Mouse (Mus musculus) layer of hippocampus, adult 18-20 months (tissue): ENCODE measurements at regions not wholly inside any gene's neighbourhood (a gene's known extent, or its start where the extent isn't known, plus 50 kb on each side); places are given as distances from the start of the nearest gene placed in this dataset.
"Not testable (repeated sequence)": the region's sequence is repeated elsewhere in the genome, so short reads cannot be mapped to it uniquely, and the experiment has no call there.

Source experiments
- DNase-seq, 2 experiments: peaks; one replicate each; pipeline ENCODE4 v3.0.0; 2022; ENCODE audit warnings: low spot score in 2 of 2

- DNase-seq, result no peak
These were observed 56.4 kb downstream of the Rassf10 start for GRCm38 (mm10) chr7:113010150-113010549.

DNA sequence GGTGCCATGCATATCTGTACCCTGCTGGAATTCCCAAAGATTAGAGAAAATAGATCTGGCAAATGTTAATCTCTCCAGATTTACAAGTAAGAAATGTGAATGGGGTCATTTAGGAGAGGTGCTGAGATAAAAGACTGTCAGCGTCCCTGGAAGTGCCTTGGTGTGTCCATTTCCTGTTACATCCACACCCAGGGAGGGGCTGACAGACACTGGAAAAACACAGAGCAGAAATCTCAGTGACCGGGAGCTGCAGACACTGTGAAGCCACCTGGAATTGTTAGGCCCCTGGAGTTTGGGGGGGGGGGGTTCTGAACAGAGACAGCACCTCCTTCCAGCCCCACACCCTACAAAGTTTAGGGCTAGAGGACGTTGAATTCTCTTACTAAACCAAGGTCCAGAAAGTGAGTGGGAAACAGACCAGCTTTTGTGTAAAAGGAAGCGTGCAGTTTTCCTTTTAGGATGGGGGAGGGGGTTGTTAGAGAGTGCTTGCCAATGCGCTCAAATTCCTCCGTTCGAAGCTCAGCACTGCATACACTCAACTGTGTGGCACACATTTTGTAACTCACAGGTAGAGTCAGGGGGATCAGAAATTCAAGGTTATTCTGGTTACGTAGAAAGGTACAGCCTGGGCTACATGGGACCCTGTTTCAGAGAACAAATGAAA lies 63.5 kb downstream of the Rassf10 start:
- no peak for DNase-seq

DNA sequence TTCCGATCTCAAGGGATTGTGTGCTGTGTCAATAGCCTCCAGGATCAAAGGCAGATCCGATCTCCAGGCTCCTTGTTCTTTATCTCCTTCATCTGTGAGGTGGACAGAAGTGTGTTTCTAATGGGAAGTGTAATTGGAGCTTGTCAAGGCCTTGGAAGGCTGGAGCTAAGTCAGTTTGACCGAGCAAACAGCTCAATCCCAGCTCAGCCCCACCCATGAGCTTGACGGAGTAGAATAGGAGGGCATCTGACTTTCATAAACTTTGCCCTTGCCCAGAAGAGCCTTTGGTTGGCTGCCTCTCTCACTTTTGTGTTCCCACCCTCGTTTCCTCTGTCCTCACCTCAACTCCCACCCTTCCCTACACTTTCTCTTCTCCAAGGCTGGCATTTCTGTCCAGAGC lies 67.7 kb downstream of the Rassf10 start:
- no peak for DNase-seq

GRCm38 (mm10) chr7:113022516-113022915 lies 68.8 kb downstream of the Rassf10 start:
- no peak for DNase-seq

- DNase-seq, result no peak
These were observed 72.0 kb downstream of the Rassf10 start for GRCm38 (mm10) chr7:113025758-113026157.

GRCm38 (mm10) chr7:113026290-113027075 lies 72.7 kb downstream of the Rassf10 start:
- DNase-seq, result no peak

- DNase-seq, result no peak
These were observed 73.5 kb downstream of the Rassf10 start for GRCm38 (mm10) chr7:113027125-113027801.

- no peak for DNase-seq
These were observed 76.4 kb downstream of the Rassf10 start for GRCm38 (mm10) chr7:113030053-113030752.

DNA sequence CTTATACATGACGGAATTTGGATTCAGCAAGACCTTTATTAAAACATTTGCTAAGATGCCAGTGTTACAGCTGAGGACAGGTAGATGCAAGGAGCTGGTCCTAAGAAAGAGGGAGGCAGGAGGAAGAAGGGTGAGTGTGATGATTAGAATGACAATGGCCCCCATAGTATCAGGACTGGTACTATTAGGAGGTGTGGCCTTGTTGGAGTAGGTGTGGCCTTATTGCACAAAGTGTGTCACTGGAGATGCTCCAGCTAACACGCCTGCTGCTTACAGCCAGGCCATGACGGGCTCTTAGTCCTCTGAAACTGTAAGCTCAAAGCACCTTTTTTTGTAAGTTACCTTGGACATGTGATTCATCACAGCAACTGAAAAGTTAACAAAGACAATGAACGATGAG lies 82.0 kb downstream of the Rassf10 start:
- DNase-seq, result no peak

DNA sequence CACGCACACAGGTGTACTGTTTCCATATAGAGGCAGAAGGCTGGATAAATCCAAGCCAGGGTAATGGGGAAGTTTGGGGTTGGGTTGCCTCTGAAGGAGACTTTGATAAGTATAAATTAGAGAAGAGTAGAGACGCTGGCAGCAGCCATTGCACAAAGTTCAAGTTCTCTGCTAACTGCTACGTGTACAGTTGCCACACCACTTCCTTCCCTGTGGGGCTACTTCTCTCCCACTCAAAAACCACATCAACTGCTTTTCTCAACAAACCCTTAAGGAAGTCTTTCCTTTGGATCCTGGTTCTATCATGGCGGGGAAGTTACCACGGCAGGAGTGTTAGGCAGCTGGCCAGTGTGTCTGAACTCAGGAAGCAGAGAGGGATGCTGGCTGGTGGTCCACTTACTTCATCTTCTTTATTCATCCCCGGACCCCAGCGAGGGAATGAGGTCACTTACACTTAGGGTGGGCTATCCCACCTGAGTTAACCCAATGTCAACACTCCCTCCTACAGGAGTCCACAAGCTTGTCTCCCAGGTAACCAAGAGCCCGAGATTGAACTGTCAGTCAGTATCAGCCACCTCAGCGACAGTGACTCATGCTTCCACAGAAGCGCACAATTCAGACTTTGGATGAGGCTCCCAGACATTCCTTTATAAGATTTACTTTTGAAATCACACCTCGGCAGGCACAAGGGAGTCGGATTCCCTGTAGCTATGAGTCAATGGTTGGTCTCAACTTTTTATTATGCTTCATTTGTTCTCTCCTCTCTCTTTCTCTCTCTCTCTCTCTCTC lies 84.3 kb downstream of the Rassf10 start:
- DNase-seq, result no peak

DNA sequence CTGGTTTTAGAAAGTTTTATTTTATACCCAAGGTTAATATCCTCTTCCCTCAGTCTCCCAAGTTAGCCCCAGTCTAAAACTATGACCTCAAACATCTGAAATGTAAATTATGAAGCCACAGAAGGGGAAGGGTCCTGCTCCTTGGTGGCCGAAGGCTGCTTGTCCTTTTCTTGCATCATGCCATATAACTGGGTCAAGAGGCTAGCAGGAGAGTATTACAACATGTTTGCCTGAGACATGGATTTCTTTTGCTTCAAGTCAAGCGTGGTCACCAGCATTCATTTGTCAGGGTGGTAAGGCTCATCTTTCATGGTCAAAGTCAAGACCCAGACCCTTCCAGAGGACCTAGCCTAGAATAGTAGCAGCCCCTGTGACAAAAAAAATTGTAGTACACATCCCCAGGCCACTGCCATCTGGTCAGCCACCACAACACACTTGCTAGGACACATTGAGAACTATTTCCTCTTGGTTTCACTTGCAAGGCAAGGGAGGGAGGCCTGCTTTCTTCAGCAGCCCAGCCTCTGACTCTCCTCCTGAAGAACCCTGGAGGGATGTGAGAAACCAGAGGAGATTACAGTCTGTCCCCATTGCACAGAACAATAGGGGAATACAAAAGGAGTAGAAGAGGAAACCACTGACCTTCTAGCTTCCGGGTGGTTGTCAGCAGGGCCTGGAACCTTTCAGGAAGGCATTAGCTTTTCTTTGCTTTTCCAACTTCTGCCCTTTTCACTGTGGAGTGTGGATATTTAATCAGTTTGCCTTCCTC lies 85.3 kb downstream of the Rassf10 start:
- no peak for DNase-seq

DNA sequence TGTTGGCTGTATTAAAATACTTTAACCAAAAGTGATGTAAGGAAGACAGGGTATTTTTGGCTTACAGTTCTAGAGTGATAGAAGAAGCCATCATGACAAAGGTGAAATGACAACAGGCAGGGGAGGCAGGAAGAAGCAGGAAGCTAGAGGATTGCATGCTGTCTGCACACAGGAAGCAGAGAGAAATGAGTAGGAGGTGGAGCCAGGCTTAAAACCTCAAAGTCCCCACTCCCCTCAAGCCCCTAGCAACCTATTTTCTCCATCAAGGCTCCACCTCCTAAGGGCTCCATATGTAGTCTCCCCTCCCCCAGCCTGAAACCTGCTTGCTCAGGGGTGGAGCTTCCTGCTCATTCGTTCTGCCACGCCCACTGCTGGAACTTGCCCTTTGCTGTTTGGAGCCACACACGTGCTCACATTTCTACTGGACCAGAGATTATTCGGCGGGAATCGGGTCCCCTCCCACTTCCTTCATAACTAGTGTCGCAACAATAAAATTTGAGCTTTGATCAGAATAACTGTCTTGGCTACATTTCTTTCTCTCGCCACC lies 91.9 kb downstream of the Rassf10 start:
- DNase-seq, result not testable (repeated sequence)

DNA sequence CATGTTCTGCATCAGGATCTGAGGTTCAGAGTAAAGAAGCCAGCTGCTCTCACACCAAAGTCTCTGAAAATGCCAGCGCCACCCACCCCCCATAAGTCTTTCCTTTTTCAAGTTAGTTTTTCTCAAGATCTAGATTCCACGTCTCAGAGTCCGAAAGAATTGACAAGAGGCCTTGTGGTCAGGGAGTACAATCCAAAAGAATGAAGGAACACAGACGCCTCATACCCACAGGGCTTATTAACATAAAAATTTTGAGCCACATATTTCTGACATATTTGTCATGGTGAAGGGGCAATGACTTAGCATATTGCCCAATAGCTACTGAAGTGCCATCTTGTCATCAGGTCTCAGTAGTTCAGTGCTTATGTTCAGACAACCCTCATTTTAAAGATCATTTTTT lies 92.6 kb downstream of the Rassf10 start:
- DNase-seq, result no peak

DNA sequence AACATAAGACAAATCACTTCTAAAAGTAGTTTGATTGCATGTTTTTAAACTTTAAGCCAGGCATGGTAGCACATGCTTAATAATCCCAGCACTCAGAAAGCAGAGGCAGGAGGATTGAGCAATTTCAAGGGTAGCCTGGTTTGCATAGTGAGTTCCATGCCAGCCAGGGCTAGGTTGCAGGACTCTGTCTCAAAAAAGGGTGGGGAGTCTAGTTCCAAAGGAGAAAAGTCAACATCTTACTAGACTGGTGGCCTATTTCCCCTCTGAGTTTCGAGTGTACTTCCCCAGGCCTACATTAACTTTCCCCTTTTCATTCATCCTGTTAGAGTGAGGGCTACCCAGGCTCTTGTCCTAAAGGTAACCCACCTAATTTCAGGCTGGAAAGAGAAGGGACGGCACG lies 93.8 kb downstream of the Rassf10 start:
- DNase-seq, result no peak

DNA sequence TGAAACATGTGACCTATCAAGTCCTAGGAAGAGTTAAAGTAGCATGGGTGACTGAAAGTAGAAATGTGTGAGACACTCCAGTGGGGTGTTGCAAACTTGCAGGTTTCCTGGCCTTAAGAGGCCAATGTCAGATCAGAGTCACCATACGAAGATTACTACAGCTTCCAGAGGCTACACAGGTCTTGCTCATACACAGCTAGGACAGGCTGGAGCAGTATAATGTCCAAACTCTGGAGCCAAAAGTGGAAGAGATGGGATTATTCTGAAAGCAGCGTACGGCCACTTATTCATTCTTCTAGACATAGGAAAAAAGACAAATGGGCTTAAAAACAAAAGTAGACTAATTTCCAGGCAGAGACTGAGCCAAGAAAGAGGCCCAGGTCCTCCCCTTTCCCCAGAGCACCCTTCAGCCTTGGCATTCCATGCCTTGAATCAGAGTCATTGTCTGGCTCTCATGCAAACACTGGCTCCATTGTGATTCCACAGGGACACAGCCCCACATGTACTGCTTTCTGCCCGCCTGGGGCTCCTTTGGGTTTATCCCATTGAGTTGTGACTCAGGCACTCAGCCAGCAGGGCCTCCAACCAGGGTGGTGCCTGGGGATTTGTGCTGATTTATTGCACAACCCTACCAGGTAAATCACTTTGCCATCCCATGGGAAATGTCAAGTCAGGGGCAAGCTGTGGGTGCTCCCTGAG lies 94.5 kb downstream of the Rassf10 start:
- peak in 1 of 2 experiments; percentile 43 for DNase-seq

DNA sequence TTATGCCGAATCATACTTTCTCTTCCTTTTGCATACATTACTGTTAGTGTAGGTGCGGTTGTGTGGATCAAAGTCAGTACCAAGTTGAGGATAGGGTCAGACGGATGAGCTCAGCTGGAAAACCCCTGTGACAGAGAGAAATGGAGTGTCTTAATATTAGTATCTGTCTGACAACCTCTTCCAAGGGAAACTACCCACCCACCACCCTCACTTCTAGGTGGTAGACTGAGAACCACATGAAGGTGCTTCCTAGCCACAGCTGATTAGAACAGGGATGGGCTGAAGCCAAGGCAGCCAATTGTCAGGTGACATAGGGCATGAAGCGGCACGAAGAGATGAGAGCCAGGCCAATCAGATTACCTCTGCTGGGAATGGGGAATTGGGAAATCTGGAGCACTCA lies 95.7 kb downstream of the Rassf10 start:
- no peak for DNase-seq

DNA sequence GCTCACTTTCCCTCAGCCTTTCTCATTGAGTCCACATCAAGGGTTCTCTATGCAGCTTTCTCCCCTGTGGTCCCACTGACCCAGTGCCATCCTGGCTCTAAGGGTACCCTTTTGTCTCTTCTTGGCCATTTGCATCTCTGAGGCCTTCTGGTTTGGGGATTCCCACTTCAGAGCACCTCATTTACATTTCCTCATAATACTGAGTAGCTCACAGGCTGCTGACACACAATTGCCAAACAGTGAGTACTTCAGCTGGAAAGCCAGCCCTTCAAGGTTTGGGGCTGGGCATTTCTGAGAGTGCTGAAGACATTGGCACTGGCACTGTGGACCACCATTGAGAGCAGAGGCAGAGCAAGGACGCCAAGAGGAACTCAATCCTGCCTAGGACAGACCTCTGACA lies 99.2 kb downstream of the Rassf10 start:
- no peak for DNase-seq

DNA sequence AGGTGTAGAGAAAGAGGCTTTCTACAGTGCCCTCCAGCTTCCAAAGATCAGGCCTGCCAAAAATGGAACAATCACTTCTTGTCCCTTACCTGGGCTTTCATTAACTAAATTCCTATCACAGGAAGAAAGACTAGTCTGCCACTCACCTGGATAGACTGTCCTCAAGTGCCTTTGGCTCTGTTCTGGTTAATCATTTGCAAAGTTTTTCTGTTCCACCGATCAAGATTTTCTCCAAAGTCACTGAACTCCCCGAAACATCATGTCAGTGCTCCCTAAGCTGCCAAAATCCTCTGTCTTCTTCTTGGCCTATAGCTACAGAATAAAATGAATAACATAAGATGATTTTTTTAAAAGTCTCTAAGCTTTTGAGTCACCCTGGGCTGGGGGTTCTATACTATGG lies 102.7 kb downstream of the Rassf10 start:
- no peak for DNase-seq
